12 mouse cellular contexts compared by ENCODE assay signal in the genomic region with DNA sequence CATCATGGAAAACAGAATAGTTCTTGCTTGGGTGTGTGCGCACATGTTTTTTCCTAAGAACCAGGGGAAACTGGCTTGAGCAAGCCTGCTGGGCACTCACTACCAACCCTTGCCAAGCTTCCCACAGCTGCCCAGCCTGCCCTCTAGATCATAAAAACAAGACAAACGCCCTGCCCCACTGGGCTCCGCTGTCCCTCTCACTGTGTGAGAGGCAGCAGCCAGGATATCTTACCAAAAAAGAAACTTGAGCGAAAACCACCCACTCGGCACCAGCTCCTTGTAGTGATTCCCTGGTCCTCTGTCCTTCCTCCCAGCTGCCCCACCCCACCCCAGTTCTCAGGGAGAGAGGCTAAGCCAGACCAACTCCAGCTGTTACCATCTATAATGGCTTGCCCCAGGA. TPM values are rescaled to one million over a fixed set of nuclear protein-coding genes. Genes with fewer than 3 reads are reported as not detected.
DNase-seq lines count a peak whose midpoint lies in the region; ATAC-seq and TF ChIP-seq lines count a peak whose summit lies in the region.
"Had no signal": no experiment of that assay in that cellular context is flagged by ENCODE, and none has a peak within 500 bp of the region (broad histone marks: within the 10 kb centered on the region; RNA-seq: fewer than 3 reads in every experiment).

No protein-coding gene starts in this region.

- H3K27me3 ChIP-seq in heart, embryonic 15.5 days, result no peaks in the 10 kb centered on the region
- H3K27me3 ChIP-seq in heart, adult 2 months (ENCODE audit: control insufficient read depth, insufficient read depth, low read length), result no peaks in the 10 kb centered on the region

- TF ChIP-seq CTCF in heart, adult 2 months (IDR thresholded peaks at IDR 0.05), result no peak

- no peak for TF ChIP-seq EP300 in heart, adult 2 months (IDR thresholded peaks at IDR 0.05; ENCODE audit: insufficient read depth, low read depth, low read length)

- ATAC-seq in heart, embryonic 15.5 days (replicated peaks; ENCODE audit: insufficient number of reproducible peaks, insufficient read depth, low FRiP score, low read depth), result no peak
- ATAC-seq: hindbrain, embryonic 16.5 days had no signal

- no peak for DNase-seq in heart, adult 2 months
- peak; percentile 10 for DNase-seq in retina, postnatal 1 day
- DNase-seq in retina, embryonic 14.5 days (ENCODE audit: low spot score), result no peak
- peak; percentile 58 to 81 for DNase-seq in kidney, adult 8-10 months
- peak; percentile 30 for DNase-seq in lung, postnatal 36 days
- no peak for DNase-seq in embryo, embryonic 10 days (ENCODE audit: low spot score)
- DNase-seq: cerebellum, adult 18-20 months; right cerebral cortex, postnatal 4 days had no signal

- H3K4me2 ChIP-seq in heart, embryonic 15.5 days, result no peak overlapping the region

- H3K27ac ChIP-seq in heart, embryonic 15.5 days, result peak overlapping the region; percentile 89
- no peak overlapping the region for H3K27ac ChIP-seq in heart, adult 2 months
- H3K27ac ChIP-seq: macrophage had no signal

- no peaks in the 10 kb centered on the region for H3K79me2 ChIP-seq in heart, adult 2 months (replicated peaks; ENCODE audit: control insufficient read depth, insufficient read depth, low read length)

- peaks cover 4% of the 10 kb centered on the region; the same call in 1 of the 2 replicates for H3K36me3 ChIP-seq in heart, embryonic 15.5 days
- H3K36me3 ChIP-seq in heart, adult 2 months (ENCODE audit: control insufficient read depth, insufficient read depth, low read length), result no peaks in the 10 kb centered on the region

- 62% methylated on average over 5 of the region's 5 CpGs for WGBS in heart, embryonic 15.5 days
- WGBS in heart, adult 2 months, result 54% methylated on average over 5 of the region's 5 CpGs

- intact Hi-C loops in heart, adult 2 months (cut with DNase I), result no loop called here

- H3K9me3 ChIP-seq in heart, embryonic 15.5 days (replicated peaks), result no peaks in the 10 kb centered on the region

- peaks cover 40% of the 10 kb centered on the region for H3K4me1 ChIP-seq in heart, embryonic 15.5 days (replicated peaks)
- peaks cover 15% of the 10 kb centered on the region for H3K4me1 ChIP-seq in heart, adult 2 months (ENCODE audit: control insufficient read depth, insufficient read depth, low read length)

- H3K9ac ChIP-seq in heart, embryonic 15.5 days, result no peak overlapping the region
- no peak overlapping the region for H3K9ac ChIP-seq in heart, adult 2 months (ENCODE audit: low read depth, low read length)

- no peak for TF ChIP-seq POLR2A in heart, adult 2 months (IDR thresholded peaks at IDR 0.05; ENCODE audit: insufficient read depth, low read depth, low read length)

- H3K4me3 ChIP-seq in heart, embryonic 15.5 days, result no peak overlapping the region
- no peak overlapping the region for H3K4me3 ChIP-seq in heart, adult 2 months
- H3K4me3 ChIP-seq: myocyte had no signal

RNA-seq across cellular contexts. Expression of a gene that starts 48.1 kb away (rescaled TPM):
- polyA plus RNA-seq in heart, embryonic 15.5 days (2015; fragmentation: Nextera tagmentation; extraction: Ambion mirVana), result 7.1 and 7.2 TPM in 2 replicates
- total RNA-seq in heart, adult 2 months (2021), result 1 to 10 TPM; 2.1 to 2.7 TPM
- 4.3 and 6.7 TPM in 2 replicates for polyA plus RNA-seq in heart, adult 2 months (2012; rRNA removed)

Comparison
In these comparisons a context has a peak if more than half of its experiments do, and no peak if none do; other contexts are left out.
1. DNase-seq: peak in retina, postnatal 1 day (single experiment), kidney, adult 8-10 months (2 of 2) and lung, postnatal 36 days (single experiment); none in heart, adult 2 months (0 of 2), retina, embryonic 14.5 days (single experiment) and embryo, embryonic 10 days (single experiment).